Mouse (Mus musculus): ENCODE data around the gene Mylk. TPM values are rescaled to one million over a fixed set of nuclear protein-coding genes. Genes with fewer than 3 reads are reported as not detected.
"Not testable (repeated sequence)": the region's sequence is repeated elsewhere in the genome, so short reads cannot be mapped to it uniquely, and the experiment has no call there.

Mylk gene
- total RNA-seq, 4 experiments from 2014 or later = 12.3 to 17.3 (median 13.9) TPM

DNA sequence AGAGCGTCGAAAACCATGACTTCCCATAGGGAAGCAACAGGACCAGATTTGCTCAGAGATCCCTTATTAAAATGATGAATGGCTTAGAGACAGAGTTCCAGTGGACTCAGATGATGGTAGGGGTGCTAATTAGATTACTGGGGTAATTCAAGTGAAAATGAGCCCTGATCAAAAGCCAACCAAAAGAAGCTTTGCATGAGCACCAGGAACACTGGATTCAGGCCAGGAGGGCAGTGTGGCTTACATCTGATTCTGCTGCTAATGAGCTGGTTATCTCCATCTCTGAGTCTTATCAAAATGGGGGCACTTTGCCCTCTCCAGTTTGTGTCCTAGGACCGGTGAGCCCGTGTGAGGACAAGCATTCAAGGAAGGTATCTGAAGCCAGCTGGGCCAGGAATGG, 23.4 kb downstream of the Mylk start:
- DNase-seq (ENCODE audit: low spot score in 2 of 2) = no peak

- no peak for DNase-seq (ENCODE audit: low spot score in 2 of 2)
Observed at GRCm38 (mm10) chr16:34770127-34770526, 25.1 kb downstream of the Mylk start.

- DNase-seq (ENCODE audit: low spot score in 2 of 2) = no peak
Observed at GRCm38 (mm10) chr16:34772445-34773032, 27.5 kb downstream of the Mylk start.

GRCm38 (mm10) chr16:34782442-34782841, 37.4 kb downstream of the Mylk start:
- DNase-seq (ENCODE audit: low spot score in 2 of 2) = no peak

- DNase-seq (ENCODE audit: low spot score in 2 of 2) = no peak
Observed at GRCm38 (mm10) chr16:34783536-34783935, 38.5 kb downstream of the Mylk start.

GRCm38 (mm10) chr16:34784675-34785074, 39.7 kb downstream of the Mylk start:
- no peak for DNase-seq (ENCODE audit: low spot score in 2 of 2)

GRCm38 (mm10) chr16:34792555-34792954, 47.5 kb downstream of the Mylk start:
- DNase-seq (ENCODE audit: low spot score in 2 of 2) = no peak

GRCm38 (mm10) chr16:34793000-34793399, 48.0 kb downstream of the Mylk start:
- DNase-seq (ENCODE audit: low spot score in 2 of 2) = no peak

- no peak for DNase-seq (ENCODE audit: low spot score in 2 of 2)
Observed at GRCm38 (mm10) chr16:34801222-34801621, 56.2 kb downstream of the Mylk start.

GRCm38 (mm10) chr16:34804286-34805010, 59.4 kb downstream of the Mylk start:
- DNase-seq (ENCODE audit: low spot score in 2 of 2) = no peak

DNA sequence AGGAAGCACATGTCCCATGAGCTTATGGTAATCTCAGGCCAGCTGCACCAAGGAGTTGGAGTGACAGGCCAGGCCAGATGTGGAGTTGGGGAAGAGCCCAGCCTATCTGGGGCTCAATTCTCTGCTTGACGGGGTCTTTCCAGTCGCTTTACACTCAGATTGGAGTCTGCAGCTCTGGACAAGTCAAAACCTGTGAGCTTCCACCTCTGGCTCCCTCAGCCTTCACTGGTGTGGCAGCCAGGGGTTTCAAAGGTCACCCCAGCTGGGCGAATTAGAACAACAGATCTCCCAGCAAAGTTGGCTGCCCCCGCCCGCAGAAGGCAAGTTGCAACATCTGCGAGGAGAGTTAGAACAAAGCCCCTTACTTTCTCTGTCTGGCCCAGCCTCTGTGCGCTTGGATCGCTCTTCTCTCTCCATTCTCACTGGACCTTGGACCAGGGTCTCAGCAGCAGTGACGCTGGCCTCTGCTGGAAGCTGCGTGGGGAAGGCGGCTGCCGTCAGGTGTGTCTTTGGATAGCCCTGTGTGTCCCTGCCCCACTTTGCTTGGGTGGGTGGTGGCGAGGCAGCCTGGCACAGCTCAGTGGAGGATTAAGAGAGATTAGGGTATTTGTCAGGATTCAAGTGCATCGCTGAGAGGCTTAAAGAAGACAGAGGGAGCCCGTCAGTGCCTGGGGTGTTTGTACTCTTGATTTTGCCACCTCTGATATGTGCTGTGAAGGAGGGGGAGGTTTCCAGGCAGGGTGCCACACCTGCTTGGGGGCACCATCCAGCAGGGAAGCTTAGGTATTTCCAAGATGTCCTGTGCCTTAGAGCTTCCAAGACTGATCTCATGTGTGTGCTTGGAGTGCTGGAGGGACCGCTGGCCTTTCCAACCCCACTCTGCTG, 62.1 kb downstream of the Mylk start:
- DNase-seq (ENCODE audit: low spot score in 2 of 2) = no peak

- no peak for DNase-seq (ENCODE audit: low spot score in 2 of 2)
Observed at GRCm38 (mm10) chr16:34807768-34808275, 62.8 kb downstream of the Mylk start.

GRCm38 (mm10) chr16:34812165-34812564, 67.2 kb downstream of the Mylk start:
- no peak for DNase-seq (ENCODE audit: low spot score in 2 of 2)

GRCm38 (mm10) chr16:34813161-34813560, 68.2 kb downstream of the Mylk start:
- not testable (repeated sequence) for DNase-seq (ENCODE audit: low spot score in 2 of 2)

GRCm38 (mm10) chr16:34813570-34813969, 68.6 kb downstream of the Mylk start:
- DNase-seq (ENCODE audit: low spot score in 2 of 2) = no peak

DNA sequence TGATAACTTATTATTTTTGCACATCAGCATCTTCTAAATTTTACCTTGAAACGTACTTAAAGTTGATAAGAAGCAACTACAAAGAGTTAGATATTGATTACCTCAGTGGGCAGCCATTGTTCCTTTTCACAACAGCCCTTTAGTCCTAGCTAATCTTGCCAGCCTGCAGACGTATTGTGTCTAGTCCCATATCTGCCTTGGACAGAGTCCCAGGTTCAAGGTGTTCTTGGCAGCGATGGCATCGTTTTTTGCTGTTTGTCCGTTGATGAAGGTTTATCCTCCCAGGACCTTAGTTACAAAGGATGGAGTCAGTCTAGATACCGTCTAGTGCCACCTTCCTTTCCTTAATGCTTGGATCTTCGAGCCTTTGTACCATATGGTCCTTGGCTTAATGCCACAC, 69.6 kb downstream of the Mylk start:
- no peak for DNase-seq (ENCODE audit: low spot score in 2 of 2)

DNA sequence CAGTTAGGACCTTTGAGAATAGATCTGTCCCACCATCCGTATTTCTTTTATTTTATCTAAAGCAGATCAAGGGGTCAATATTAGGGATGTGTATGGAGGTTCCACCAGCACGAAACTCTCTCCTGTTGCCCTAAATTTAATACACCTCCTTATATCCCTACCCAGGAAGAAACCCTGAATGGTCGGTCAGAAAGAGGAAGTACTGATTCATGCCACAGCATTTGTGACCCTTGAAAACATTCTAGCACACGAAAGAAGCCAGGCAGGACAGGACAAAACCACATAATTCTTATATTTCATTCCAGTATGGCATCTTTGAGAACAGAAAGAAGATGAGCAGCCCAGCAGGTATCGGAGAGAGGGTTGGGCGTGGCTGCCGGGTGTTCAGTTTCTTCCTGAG, 71.5 kb downstream of the Mylk start:
- DNase-seq (ENCODE audit: low spot score in 2 of 2) = no peak

GRCm38 (mm10) chr16:34825111-34825744, 80.2 kb downstream of the Mylk start:
- no peak for DNase-seq (ENCODE audit: low spot score in 2 of 2)

DNA sequence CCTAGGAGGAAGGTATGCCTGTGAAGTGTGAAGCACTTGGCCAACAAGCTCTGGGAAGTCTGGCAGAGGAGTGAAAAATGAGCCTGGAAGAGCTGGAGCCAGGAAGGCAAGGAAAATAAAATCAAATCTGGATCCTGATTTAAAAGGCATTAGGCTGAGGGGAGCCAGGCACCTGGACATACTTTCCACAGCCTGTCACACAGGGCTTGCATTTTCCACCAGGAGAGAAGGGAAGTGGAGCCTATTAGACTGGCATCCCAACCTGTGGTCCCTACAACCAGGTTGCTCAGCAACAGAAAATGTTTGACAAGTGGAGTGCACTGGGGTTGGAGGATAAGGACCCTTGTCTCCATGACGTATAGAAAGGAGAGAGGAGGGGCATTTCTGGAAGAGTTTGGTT, 89.5 kb downstream of the Mylk start:
- no peak for DNase-seq (ENCODE audit: low spot score in 2 of 2)

- no peak for DNase-seq (ENCODE audit: low spot score in 2 of 2)
Observed at GRCm38 (mm10) chr16:34839004-34839703, 94.1 kb downstream of the Mylk start.

All from left cerebral cortex, adult 8-10 months (tissue).